Comparison of ENCODE assay signal across 9 mouse cellular contexts in the genomic region with DNA sequence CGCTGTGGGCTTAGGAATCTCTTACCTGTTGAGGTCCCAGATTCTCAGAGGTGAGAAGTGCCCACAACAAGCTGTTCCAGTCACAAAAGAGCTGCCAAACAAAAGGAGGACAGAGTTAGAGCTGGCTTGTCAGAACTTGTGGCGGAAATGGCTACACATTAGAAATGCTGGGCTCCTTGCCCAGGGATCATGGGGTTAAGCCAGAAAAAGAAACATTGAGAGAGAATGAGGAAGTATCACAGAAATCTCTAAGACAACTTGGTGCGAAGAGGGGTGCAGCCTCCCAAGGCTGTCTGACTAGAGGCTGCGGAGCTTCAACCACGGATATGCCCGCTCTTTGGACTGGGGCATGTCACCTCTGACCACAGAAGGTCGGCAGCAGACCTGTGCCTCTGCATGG. TPM values are rescaled to one million over a fixed set of nuclear protein-coding genes. Genes with fewer than 3 reads are reported as not detected.
A peak's percentile ranks its signal among the peaks of the same experiment; 100 is the strongest.
DNase-seq lines count a peak whose midpoint lies in the region; ATAC-seq lines count a peak whose summit lies in the region.
"Had no signal": no experiment of that assay in that cellular context is flagged by ENCODE, and none has a peak within 500 bp of the region (broad histone marks: within the 10 kb centered on the region; RNA-seq: fewer than 3 reads in every experiment).

No protein-coding gene starts in this region.

- no peak overlapping the region for H3K4me2 ChIP-seq in forebrain, embryonic 15.5 days (replicated peaks)
- H3K4me2 ChIP-seq: limb, embryonic 12.5 days had no signal

- DNase-seq in cerebellum, adult 18-20 months = peak; percentile 45 to 47
- no peak for DNase-seq in cerebellum, postnatal 4 days (ENCODE audit: low spot score in 2 of 2)
- DNase-seq in 416B (ENCODE audit: low read depth) = peak; percentile 67
- peak; percentile 64 to 78 for DNase-seq in heart, adult 9 months (ENCODE audit: low spot score in 2 of 2)
- DNase-seq in lung, postnatal 25 days (ENCODE audit: low spot score) = peak; percentile 61
- DNase-seq in left cerebral cortex, adult 18-20 months (ENCODE audit: low spot score in 2 of 2) = no peak

- no peaks in the 10 kb centered on the region for H3K36me3 ChIP-seq in forebrain, embryonic 15.5 days

- H3K27me3 ChIP-seq in forebrain, embryonic 15.5 days = peaks cover 64% of the 10 kb centered on the region
- H3K27me3 ChIP-seq: limb, embryonic 12.5 days had no signal

- no peaks in the 10 kb centered on the region for H3K9me3 ChIP-seq in forebrain, embryonic 15.5 days
- H3K9me3 ChIP-seq: limb, embryonic 12.5 days had no signal

- no peak for ATAC-seq in erythroid progenitor cell, adult 5-6 weeks (replicated peaks; ENCODE audit: low FRiP score, poor library complexity, severe bottlenecking)
- ATAC-seq in forebrain, embryonic 15.5 days (replicated peaks) = no peak

- H3K9ac ChIP-seq in forebrain, embryonic 15.5 days (replicated peaks) = no peak overlapping the region
- H3K9ac ChIP-seq: limb, embryonic 12.5 days had no signal

- 83% methylated on average over 7 of the region's 7 CpGs for WGBS in forebrain, embryonic 15.5 days

- H3K4me3 ChIP-seq in forebrain, embryonic 15.5 days = no peak overlapping the region
- H3K4me3 ChIP-seq: limb, embryonic 12.5 days had no signal

- peaks cover 10% of the 10 kb centered on the region for H3K4me1 ChIP-seq in forebrain, embryonic 15.5 days

- H3K27ac ChIP-seq in forebrain, embryonic 15.5 days (replicated peaks) = no peak overlapping the region
- H3K27ac ChIP-seq: limb, embryonic 12.5 days had no signal

RNA-seq across cellular contexts. Expression of a gene that starts 31.3 kb away (rescaled TPM):
- total RNA-seq in left cerebral cortex, adult 18-20 months (2021) = 10 to 100 TPM; 69.3 to 74.5 TPM
- 3.4 TPM in 1 of 2 replicates, not detected in the other for total RNA-seq in erythroid progenitor cell, adult 5-6 weeks (2015; ENCODE audit: low replicate concordance)
- 4.0 and 7.7 TPM in 2 replicates for total RNA-seq in erythroid progenitor cell, adult 5-6 weeks (2017; ENCODE audit: low replicate concordance)
- 43.4 and 46.9 TPM in 2 replicates for polyA plus RNA-seq in forebrain, embryonic 15.5 days (2015; fragmentation: Nextera tagmentation; extraction: Ambion mirVana)

RNA-seq across cellular contexts. Expression of a gene that starts 31.4 kb away (rescaled TPM):
- total RNA-seq in left cerebral cortex, adult 18-20 months (2021) = 1 to 10 TPM; 9.4 to 9.6 TPM
- total RNA-seq in erythroid progenitor cell, adult 5-6 weeks (2015; ENCODE audit: low replicate concordance) = 3.6 TPM in 1 of 2 replicates, not detected in the other
- 3.0 TPM in 1 of 2 replicates, not detected in the other for total RNA-seq in erythroid progenitor cell, adult 5-6 weeks (2017; ENCODE audit: low replicate concordance)
- polyA plus RNA-seq in forebrain, embryonic 15.5 days (2015; fragmentation: Nextera tagmentation; extraction: Ambion mirVana) = 14.6 and 15.5 TPM in 2 replicates

Comparison
In these comparisons a context has a peak if more than half of its experiments do, and no peak if none do; other contexts are left out.
1. DNase-seq: peak in cerebellum, adult 18-20 months (2 of 2), 416B (single experiment), heart, adult 9 months (2 of 2) and lung, postnatal 25 days (single experiment); none in cerebellum, postnatal 4 days (0 of 2) and left cerebral cortex, adult 18-20 months (0 of 2).
2. RNA of a gene that starts 31.3 kb away (total RNA-seq): 69.3 to 74.5 TPM in left cerebral cortex, adult 18-20 months; 3.4 to 7.7 TPM in erythroid progenitor cell, adult 5-6 weeks; every median in the first group is over 4 times any median in the second.